Comparison of ENCODE assay signal across 11 mouse cellular contexts in genomic region chr9:44231609-44232008, GRCm38 (mm10). TPM values are rescaled to one million over a fixed set of nuclear protein-coding genes. Genes with fewer than 3 reads are reported as not detected.
DNase-seq lines count a peak whose midpoint lies in the region; ATAC-seq and TF ChIP-seq lines count a peak whose summit lies in the region.
"Had no signal": no experiment of that assay in that cellular context is flagged by ENCODE, and none has a peak within 500 bp of the region (broad histone marks: within the 10 kb centered on the region; RNA-seq: fewer than 3 reads in every experiment).

No protein-coding gene starts in this region.

- dilution Hi-C loops in CH12.LX (cut with MboI; ENCODE audit: extremely low pct_ligation_motif_present, extremely low pct_unique_long_range_greater_than_20kb, low sequenced_read_pairs): no loop called here

- TF ChIP-seq RAD21 in CH12.LX (IDR thresholded peaks at IDR 0.05; ENCODE audit: low read depth, low read length): no peak

- H3K4me3 ChIP-seq in heart, embryonic 14.5 days (ENCODE audit: control insufficient read depth in 1 of 2, insufficient read depth in 1 of 2, low read depth in 1 of 2, low read length in 2 of 2): peak overlapping the region in 1 of 2 experiments; percentile 78; a peak in 1 of 4 replicates
- H3K4me3 ChIP-seq in CH12.LX (replicated peaks in 1 of 3; ENCODE audit: low read depth in 2 of 3, low read length in 2 of 3, poor library complexity in 1 of 3): peak overlapping the region in 2 of 3 experiments; percentile 85 to 92
- peak overlapping the region; percentile 88; the same call in 1 of the 2 replicates for H3K4me3 ChIP-seq in forebrain, embryonic 13.5 days
- peak overlapping the region; percentile 91; the same call in 1 of the 2 replicates for H3K4me3 ChIP-seq in liver, embryonic 11.5 days (ENCODE audit: low read depth, low read length)

- no peak for DNase-seq in heart, adult 18-20 months
- no peak for DNase-seq in CH12.LX (ENCODE audit: extremely low read depth)
- DNase-seq in liver, embryonic 11.5 days (ENCODE audit: low spot score): no peak
- no peak for DNase-seq in layer of hippocampus, postnatal 36 days
- DNase-seq in frontal cortex, postnatal 10 days (ENCODE audit: low spot score in 2 of 2): no peak
- no peak for DNase-seq in cerebellum, adult 9-11 months
- DNase-seq: adrenal gland, postnatal 25 days; layer of hippocampus, adult 9-11 months had no signal

- peaks cover 64% of the 10 kb centered on the region for H3K79me2 ChIP-seq in CH12.LX (replicated peaks; ENCODE audit: control insufficient read depth, extremely low read depth, insufficient read depth, poor library complexity, severe bottlenecking)

- no peak for TF ChIP-seq CTCF in CH12.LX (conservative IDR thresholded peaks at IDR 0.05 in 1 of 2, IDR thresholded peaks at IDR 0.05 in 1 of 2; ENCODE audit: low read depth in 2 of 2, low read length in 2 of 2)

- TF ChIP-seq POLR2A in CH12.LX (IDR thresholded peaks at IDR 0.05; ENCODE audit: low read depth, low read length): no peak

- H3K4me2 ChIP-seq in heart, embryonic 14.5 days (ENCODE audit: low read length): peak overlapping the region; percentile 82; the same call in 1 of the 2 replicates
- H3K4me2 ChIP-seq in CH12.LX (ENCODE audit: insufficient read depth, low read depth, poor library complexity, severe bottlenecking): peak overlapping the region; percentile 94; the same call in 1 of the 2 replicates
- H3K4me2 ChIP-seq in forebrain, embryonic 13.5 days: peak overlapping the region; percentile 84
- peak overlapping the region; percentile 85 for H3K4me2 ChIP-seq in liver, embryonic 11.5 days

- no peaks in the 10 kb centered on the region for H3K27me3 ChIP-seq in heart, embryonic 14.5 days (ENCODE audit: control insufficient read depth, insufficient read depth, low read length)
- H3K27me3 ChIP-seq in CH12.LX (replicated peaks): no peaks in the 10 kb centered on the region
- H3K27me3 ChIP-seq in forebrain, embryonic 13.5 days: no peaks in the 10 kb centered on the region
- H3K27me3 ChIP-seq in liver, embryonic 11.5 days (replicated peaks; ENCODE audit: control insufficient read depth, insufficient read depth, low read length): no peaks in the 10 kb centered on the region

- TF ChIP-seq EP300 in CH12.LX (IDR thresholded peaks at IDR 0.05; ENCODE audit: low read length): no peak

- no peaks in the 10 kb centered on the region for H3K9me3 ChIP-seq in heart, embryonic 14.5 days (ENCODE audit: control insufficient read depth, low read length)
- H3K9me3 ChIP-seq in CH12.LX (replicated peaks; ENCODE audit: low read length): no peaks in the 10 kb centered on the region
- H3K9me3 ChIP-seq in forebrain, embryonic 13.5 days (replicated peaks): no peaks in the 10 kb centered on the region
- no peaks in the 10 kb centered on the region for H3K9me3 ChIP-seq in liver, embryonic 11.5 days (ENCODE audit: control insufficient read depth, low read length)

- H3K9ac ChIP-seq in heart, embryonic 14.5 days (ENCODE audit: low read length): peak overlapping the region; percentile 90
- H3K9ac ChIP-seq in CH12.LX (ENCODE audit: insufficient read depth, low read depth): peak overlapping the region; percentile 86
- H3K9ac ChIP-seq in forebrain, embryonic 13.5 days: peak overlapping the region; percentile 30; the same call in 1 of the 2 replicates
- 0 out of 2 replicates have a peak overlapping the region, but pooled peaks have one; percentile 31 for H3K9ac ChIP-seq in liver, embryonic 11.5 days (ENCODE audit: low read depth, low read length)

- no peak overlapping the region for H3K27ac ChIP-seq in heart, embryonic 14.5 days (replicated peaks in 1 of 2; ENCODE audit: control insufficient read depth in 1 of 2, insufficient read depth in 1 of 2, low read depth in 2 of 2, low read length in 2 of 2)
- H3K27ac ChIP-seq in CH12.LX (ENCODE audit: insufficient read depth, low read depth): no peak overlapping the region
- H3K27ac ChIP-seq in forebrain, embryonic 13.5 days: no peak overlapping the region
- H3K27ac ChIP-seq in liver, embryonic 11.5 days (ENCODE audit: low read depth, low read length): no peak overlapping the region

- in situ Hi-C loops in CH12.LX (cut with MboI; ENCODE audit: low pct_ligation_motif_present, low pct_unique_long_range_greater_than_20kb, low sequenced_read_pairs): loop anchor here (10.0 kb wide), 1 partner anchor 47 kb away; no protein-coding TSS in a partner anchor

- H3K36me3 ChIP-seq in heart, embryonic 14.5 days (ENCODE audit: control insufficient read depth, insufficient read depth, low read length): 0 out of 2 replicates have a peak, but pooled peaks cover 6% of the 10 kb centered on the region
- peaks cover 2 to 25% of the 10 kb centered on the region in 2 experiments for H3K36me3 ChIP-seq in CH12.LX (replicated peaks in 1 of 2; ENCODE audit: control insufficient read depth in 1 of 2, insufficient read depth in 1 of 2, low read length in 1 of 2)
- H3K36me3 ChIP-seq in forebrain, embryonic 13.5 days (ENCODE audit: poor library complexity, severe bottlenecking): 0 out of 2 replicates have a peak, but pooled peaks cover 5% of the 10 kb centered on the region
- H3K36me3 ChIP-seq in liver, embryonic 11.5 days (ENCODE audit: control insufficient read depth, insufficient read depth, low read length): no peaks in the 10 kb centered on the region

- ATAC-seq in heart, embryonic 14.5 days (ENCODE audit: insufficient number of reproducible peaks, insufficient read depth, low FRiP score, low read depth): no peak
- ATAC-seq in forebrain, embryonic 13.5 days: no peak
- ATAC-seq in liver, embryonic 11.5 days (replicated peaks; ENCODE audit: low FRiP score): no peak

- peaks cover 5 to 30% of the 10 kb centered on the region in 2 experiments for H3K4me1 ChIP-seq in heart, embryonic 14.5 days (ENCODE audit: control insufficient read depth in 2 of 2, insufficient read depth in 2 of 2, low read length in 2 of 2)
- H3K4me1 ChIP-seq in CH12.LX (ENCODE audit: control insufficient read depth in 1 of 2, insufficient read depth in 2 of 2): peaks cover 16 to 55% of the 10 kb centered on the region in 2 experiments; a peak in 3 of 4 replicates
- peaks cover 28% of the 10 kb centered on the region for H3K4me1 ChIP-seq in forebrain, embryonic 13.5 days
- peaks cover 19% of the 10 kb centered on the region for H3K4me1 ChIP-seq in liver, embryonic 11.5 days (replicated peaks; ENCODE audit: control insufficient read depth, insufficient read depth, low read length)

TF ChIP-seq in CH12.LX, 34 proteins besides CTCF, POLR2A, EP300 and RAD21 (continues in another document):
- TF ChIP-seq ZNF384 (IDR thresholded peaks at IDR 0.05; ENCODE audit: low read depth, low read length) (no peak), KAT2A (IDR thresholded peaks at IDR 0.05; ENCODE audit: insufficient replicate concordance, low read length) (no peak), E2F4 (IDR thresholded peaks at IDR 0.05; ENCODE audit: insufficient replicate concordance, low read depth, low read length) (no peak)

RNA-seq across cellular contexts. Expression of gene Cbl, which starts 2.2 kb away (rescaled TPM):
- 12.7 and 13.7 TPM in 2 replicates for polyA plus RNA-seq in heart, embryonic 14.5 days (2014; fragmentation: Nextera tagmentation; extraction: Ambion mirVana)
- total RNA-seq in heart, adult 18-20 months (2021): 10 to 100 TPM; 18.0 to 18.5 TPM
- 11.9 and 13.4 TPM in 2 replicates for total RNA-seq in CH12.LX (2012; rRNA removed)
- 6.5 and 8.3 TPM in 2 replicates for total RNA-seq in CH12.LX (2014; rRNA removed)
- 27.1 and 39.0 TPM in 2 replicates for polyA plus RNA-seq in CH12.LX (2012; ENCODE audit: insufficient read length, low read depth)
- 25.2 and 26.4 TPM in 2 replicates for polyA plus RNA-seq in forebrain, embryonic 13.5 days (2015; fragmentation: Nextera tagmentation; extraction: Ambion mirVana)
- 12.0 and 12.7 TPM in 2 replicates for polyA plus RNA-seq in liver, embryonic 11.5 days (2014; fragmentation: Nextera tagmentation; extraction: Ambion mirVana)
- 10 to 100 TPM; 65.2 to 70.5 TPM for total RNA-seq in layer of hippocampus, postnatal 36 days (2021)

RNA-seq across cellular contexts. Expression of gene Ccdc153, which starts 8.9 kb away (rescaled TPM):
- not detected in 2 replicates for polyA plus RNA-seq in heart, embryonic 14.5 days (2014; fragmentation: Nextera tagmentation; extraction: Ambion mirVana)
- 1 to 10 TPM in 1 of 2 experiments, not detected in 1; 1.7 TPM for total RNA-seq in heart, adult 18-20 months (2021)
- total RNA-seq in CH12.LX (2012; rRNA removed) (not detected in 2 replicates), CH12.LX (2014; rRNA removed) (not detected in 2 replicates)
- polyA plus RNA-seq in CH12.LX (2012; ENCODE audit: insufficient read length, low read depth): not detected in 2 replicates
- polyA plus RNA-seq in forebrain, embryonic 13.5 days (2015; fragmentation: Nextera tagmentation; extraction: Ambion mirVana): not detected in 2 replicates
- polyA plus RNA-seq in liver, embryonic 11.5 days (2014; fragmentation: Nextera tagmentation; extraction: Ambion mirVana): not detected in 2 replicates
- 1 to 10 TPM; 1.3 to 2.4 TPM for total RNA-seq in layer of hippocampus, postnatal 36 days (2021)
- polyA plus RNA-seq: neural tube, embryonic 14.5 days had no signal

RNA-seq across cellular contexts. Expression of gene Pdzd3, which starts 19.7 kb away (rescaled TPM):
- not detected in 2 replicates for polyA plus RNA-seq in heart, embryonic 14.5 days (2014; fragmentation: Nextera tagmentation; extraction: Ambion mirVana)
- total RNA-seq in heart, adult 18-20 months (2021): 1 to 10 TPM; 4.6 to 5.4 TPM
- total RNA-seq in CH12.LX (2012; rRNA removed) (0.13 TPM in 1 of 2 replicates, not detected in the other), CH12.LX (2014; rRNA removed) (0.09 TPM in 1 of 2 replicates, not detected in the other)
- polyA plus RNA-seq in CH12.LX (2012; ENCODE audit: insufficient read length, low read depth): 0.21 and 0.26 TPM in 2 replicates
- polyA plus RNA-seq in forebrain, embryonic 13.5 days (2015; fragmentation: Nextera tagmentation; extraction: Ambion mirVana): 0.39 and 0.40 TPM in 2 replicates
- 0.10 TPM in 1 of 2 replicates, not detected in the other for polyA plus RNA-seq in liver, embryonic 11.5 days (2014; fragmentation: Nextera tagmentation; extraction: Ambion mirVana)
- 1 to 10 TPM; 1.4 to 1.8 TPM for total RNA-seq in layer of hippocampus, postnatal 36 days (2021)

RNA-seq across cellular contexts. Expression of gene Nlrx1, which starts 36.8 kb away (rescaled TPM):
- polyA plus RNA-seq in heart, embryonic 14.5 days (2014; fragmentation: Nextera tagmentation; extraction: Ambion mirVana): 7.0 and 7.3 TPM in 2 replicates
- 10 to 100 TPM; 21.7 to 25.6 TPM for total RNA-seq in heart, adult 18-20 months (2021)
- total RNA-seq in CH12.LX (2012; rRNA removed) (8.8 and 10.9 TPM in 2 replicates), CH12.LX (2014; rRNA removed) (8.0 and 8.8 TPM in 2 replicates)
- 12.6 and 15.4 TPM in 2 replicates for polyA plus RNA-seq in CH12.LX (2012; ENCODE audit: insufficient read length, low read depth)
- 4.4 and 4.5 TPM in 2 replicates for polyA plus RNA-seq in forebrain, embryonic 13.5 days (2015; fragmentation: Nextera tagmentation; extraction: Ambion mirVana)
- 4.3 and 4.9 TPM in 2 replicates for polyA plus RNA-seq in liver, embryonic 11.5 days (2014; fragmentation: Nextera tagmentation; extraction: Ambion mirVana)
- 10 to 100 TPM; 13.5 TPM for total RNA-seq in layer of hippocampus, postnatal 36 days (2021)

RNA-seq across cellular contexts. Expression of gene Abcg4, which starts 56.8 kb away (rescaled TPM):
- 1.3 and 2.7 TPM in 2 replicates for polyA plus RNA-seq in heart, embryonic 14.5 days (2014; fragmentation: Nextera tagmentation; extraction: Ambion mirVana)
- under 1 TPM; 0.30 to 0.85 TPM for total RNA-seq in heart, adult 18-20 months (2021)
- total RNA-seq in CH12.LX (2012; rRNA removed) (0.38 and 0.72 TPM in 2 replicates), CH12.LX (2014; rRNA removed) (0.23 TPM in 2 replicates)
- 0.82 and 1.1 TPM in 2 replicates for polyA plus RNA-seq in CH12.LX (2012; ENCODE audit: insufficient read length, low read depth)
- 9.2 and 10.9 TPM in 2 replicates for polyA plus RNA-seq in forebrain, embryonic 13.5 days (2015; fragmentation: Nextera tagmentation; extraction: Ambion mirVana)
- 11.6 and 13.8 TPM in 2 replicates for polyA plus RNA-seq in liver, embryonic 11.5 days (2014; fragmentation: Nextera tagmentation; extraction: Ambion mirVana)
- total RNA-seq in layer of hippocampus, postnatal 36 days (2021): 10 to 100 TPM; 63.6 to 73.1 TPM

Comparison
In these comparisons a context has a peak if more than half of its experiments do, and no peak if none do; other contexts are left out.
1. H3K9ac ChIP-seq: peak in every context shown above with its lines; median percentile 90 in heart, embryonic 14.5 days; 86 in CH12.LX; 31 in liver, embryonic 11.5 days; 30 in forebrain, embryonic 13.5 days.